Mouse (Mus musculus) heart, adult 2 months (tissue): Measurements from ENCODE around the gene Tbc1d25. TPM values are rescaled to one million over a fixed set of nuclear protein-coding genes. Genes with fewer than 3 reads are reported as not detected.
A peak's percentile ranks its signal among the peaks of the same experiment; 100 is the strongest.

Experiments used
- DNase-seq, 2 experiments: peaks; one replicate each; pipeline ENCODE4 v3.0.0; 2021
- H3K27ac ChIP-seq: fragments of 200-600 bp; 2 replicates; pipeline ENCODE4 v1.8.1; 2022
- H3K27me3 ChIP-seq: fragments of 200-500 bp; 2 replicates; pipeline ENCODE4 v1.6.1; 2012; ENCODE audit warnings: mild to moderate bottlenecking, low read length, inconsistent platforms, mixed read lengths; ENCODE audit not compliant: control insufficient read depth, insufficient read depth
- H3K36me3 ChIP-seq: fragments of 200-500 bp; 2 replicates; pipeline ENCODE4 v1.6.1; 2012; ENCODE audit warnings: low read length, inconsistent platforms; ENCODE audit not compliant: control insufficient read depth, insufficient read depth
- H3K4me1 ChIP-seq: fragments of 200-500 bp; 2 replicates; pipeline ENCODE4 v1.6.1; 2011; ENCODE audit warnings: low read length; ENCODE audit not compliant: control insufficient read depth, insufficient read depth
- H3K4me3 ChIP-seq: fragments of 200-600 bp; 2 replicates; pipeline ENCODE4 v1.8.1; 2022
- H3K79me2 ChIP-seq: fragments of 200-500 bp; replicated peaks from 2 replicates; pipeline ENCODE4 v1.6.1; 2012; ENCODE audit warnings: mild to moderate bottlenecking, inconsistent platforms, low read length, moderate library complexity, mixed read lengths; ENCODE audit not compliant: control insufficient read depth, insufficient read depth
- H3K9ac ChIP-seq: fragments of 200-500 bp; 2 replicates; pipeline ENCODE4 v1.6.1; 2012; ENCODE audit warnings: low read depth, mild to moderate bottlenecking, control low read depth, inconsistent platforms, low read length, mixed read lengths
- CTCF ChIP-seq: fragments of 200-600 bp; IDR thresholded peaks from 2 replicates; pipeline ENCODE4 v1.8.1; 2022; ENCODE audit warnings: antibody characterized with exemption, mild to moderate bottlenecking, moderate library complexity
- EP300 ChIP-seq: fragments of 200-500 bp; IDR thresholded peaks from 2 replicates; pipeline ENCODE4 v1.6.1; 2011; ENCODE audit warnings: low read depth, low read length, control low read depth; ENCODE audit not compliant: insufficient read depth
- POLR2A ChIP-seq: fragments of 200-500 bp; IDR thresholded peaks from 2 replicates; pipeline ENCODE4 v1.6.1; 2011; ENCODE audit warnings: mild to moderate bottlenecking, low read depth, low read length, control low read depth; ENCODE audit not compliant: insufficient read depth
- WGBS: fragments of 180-500 bp; shearing (Covaris S2); methylation state at CpG from one replicate; pipeline ENCODE4 v1.1.7; 2018; 5-methylcytosine and 5-hydroxymethylcytosine counted together
- intact Hi-C: fragments of 180-260 bp; cut with DNase I; formaldehyde crosslinking; loops from one replicate; pipeline ENCODE4 v1.15.1; 2025
- polyA plus RNA-seq: library from polyadenylated mRNA; depleted of rRNA; stranded (reverse); fragments of >200 nt; gene quantifications from 2 replicates; pipeline ENCODE4 v1.2.3, GENCODE M21; 2012
- total RNA-seq, 2 experiments: library from RNA; stranded (reverse); gene quantifications; 2 replicates each; pipeline ENCODE4 v1.2.3; 2021

The Tbc1d25 gene
- total and polyA plus RNA-seq, 3 experiments = 3.7 to 8.7 (median 4.3) TPM

- 55% methylated on average over 2 of the region's 2 CpGs for WGBS
- Histone ChIP-seq H3K4me3 (no peak overlapping the region), H3K79me2 (no peaks in the 10 kb centered on the region), H3K4me1 (no peaks in the 10 kb centered on the region), H3K36me3 (no peaks in the 10 kb centered on the region), H3K9ac (no peak overlapping the region), H3K27ac (no peak overlapping the region), H3K27me3 (no peaks in the 10 kb centered on the region)
- intact Hi-C loops = no loop called here
- no peak for DNase-seq
- TF ChIP-seq POLR2A (no peak), CTCF (no peak), EP300 (no peak)
These were observed 42.1 kb upstream of the Tbc1d25 start for GRCm38 (mm10) chrX:8218114-8218513.

GRCm38 (mm10) chrX:8217383-8217782 is 41.4 kb upstream of the Tbc1d25 start:
- no peaks in the 10 kb centered on the region for H3K36me3 ChIP-seq
- intact Hi-C loops = no loop called here
- no peaks in the 10 kb centered on the region for H3K79me2 ChIP-seq
- H3K4me3 ChIP-seq = no peak overlapping the region
- no peak for TF ChIP-seq POLR2A
- no peak for TF ChIP-seq CTCF
- TF ChIP-seq EP300 = no peak
- H3K9ac ChIP-seq = no peak overlapping the region
- H3K27ac ChIP-seq = no peak overlapping the region
- WGBS = 30% methylated on average over 6 of the region's 6 CpGs
- no peaks in the 10 kb centered on the region for H3K27me3 ChIP-seq
- H3K4me1 ChIP-seq = no peaks in the 10 kb centered on the region
- no peak for DNase-seq

- TF ChIP-seq EP300 (no peak), CTCF (no peak), POLR2A (no peak)
- H3K79me2 ChIP-seq = no peaks in the 10 kb centered on the region
- intact Hi-C loops = no loop called here
- no peaks in the 10 kb centered on the region for H3K36me3 ChIP-seq
- H3K9ac ChIP-seq = no peak overlapping the region
- no peaks in the 10 kb centered on the region for H3K4me1 ChIP-seq
- H3K27ac ChIP-seq = no peak overlapping the region
- no peak for DNase-seq
- WGBS = 59% methylated on average over 7 of the region's 7 CpGs
- H3K27me3 ChIP-seq = no peaks in the 10 kb centered on the region
- H3K4me3 ChIP-seq = no peak overlapping the region
These were observed 35.7 kb upstream of the Tbc1d25 start for GRCm38 (mm10) chrX:8211490-8212207.

- intact Hi-C loops = loop anchor here (5.0 kb wide), 1 partner anchor 38 kb away; no protein-coding TSS in a partner anchor
- no peaks in the 10 kb centered on the region for H3K36me3 ChIP-seq
- 39% methylated on average over 2 of the region's 2 CpGs for WGBS
- H3K4me1 ChIP-seq = no peaks in the 10 kb centered on the region
- H3K27me3 ChIP-seq = no peaks in the 10 kb centered on the region
- no peaks in the 10 kb centered on the region for H3K79me2 ChIP-seq
- no peak for DNase-seq
- H3K4me3 ChIP-seq = no peak overlapping the region
- no peak overlapping the region for H3K9ac ChIP-seq
- TF ChIP-seq POLR2A = no peak
- no peak for TF ChIP-seq EP300
- no peak for TF ChIP-seq CTCF
- H3K27ac ChIP-seq = no peak overlapping the region
These were observed 33.7 kb upstream of the Tbc1d25 start for GRCm38 (mm10) chrX:8209720-8210119.

- H3K9ac ChIP-seq = no peak overlapping the region
- intact Hi-C loops = loop anchor here (5.0 kb wide), 1 partner anchor 40 kb away; no protein-coding TSS in a partner anchor
- no peaks in the 10 kb centered on the region for H3K79me2 ChIP-seq
- WGBS = 36% methylated on average over 4 of the region's 4 CpGs
- no peak overlapping the region for H3K27ac ChIP-seq
- DNase-seq = no peak
- TF ChIP-seq CTCF = no peak
- H3K27me3 ChIP-seq = no peaks in the 10 kb centered on the region
- H3K36me3 ChIP-seq = no peaks in the 10 kb centered on the region
- H3K4me1 ChIP-seq = no peaks in the 10 kb centered on the region
- H3K4me3 ChIP-seq = peak overlapping the region; percentile 58
These were observed 31.2 kb upstream of the Tbc1d25 start for GRCm38 (mm10) chrX:8207224-8207623.

GRCm38 (mm10) chrX:8206694-8207197 is 30.8 kb upstream of the Tbc1d25 start:
- intact Hi-C loops = loop anchor here (5.0 kb wide), 1 partner anchor 41 kb away; no protein-coding TSS in a partner anchor
- 18% methylated on average over 11 of the region's 11 CpGs for WGBS
- Histone ChIP-seq H3K36me3 (no peaks in the 10 kb centered on the region), H3K9ac (no peak overlapping the region; the same call in 1 of the 2 replicates), H3K4me1 (no peaks in the 10 kb centered on the region), H3K4me3 (peak overlapping the region; percentile 58), H3K79me2 (no peaks in the 10 kb centered on the region), H3K27ac (no peak overlapping the region; the same call in 1 of the 2 replicates), H3K27me3 (no peaks in the 10 kb centered on the region)
- no peak for DNase-seq
- TF ChIP-seq CTCF = no peak
- TF ChIP-seq EP300 = no peak
- TF ChIP-seq POLR2A = no peak
